Mouse (Mus musculus) CH12.LX (cell line): ENCODE measurements around the gene Gm11114. TPM values are rescaled to one million over a fixed set of nuclear protein-coding genes. Genes with fewer than 3 reads are reported as not detected.

Source experiments
- DNase-seq: peaks from one replicate; pipeline ENCODE4 v3.0.0-alpha.2; 2013; ENCODE audit errors: extremely low read depth
- H3K27ac ChIP-seq: 2 replicates; pipeline ENCODE4 v1.5.1; 2012; ENCODE audit warnings: low read depth, mild to moderate bottlenecking, control low read depth, moderate library complexity; ENCODE audit not compliant: insufficient read depth
- H3K27me3 ChIP-seq: replicated peaks from 2 replicates; pipeline ENCODE3; 2012; ENCODE audit warnings: inconsistent platforms
- H3K36me3 ChIP-seq, 2 experiments: replicated peaks in 1 of 2; 2 replicates each; pipeline versions ENCODE3 to v1.6.1; 2012; ENCODE audit warnings: inconsistent platforms in 1 of 2, low read length in 1 of 2, mild to moderate bottlenecking in 1 of 2, mixed read lengths in 1 of 2, moderate library complexity in 1 of 2; ENCODE audit not compliant: control insufficient read depth in 1 of 2, insufficient read depth in 1 of 2
- H3K4me1 ChIP-seq, 2 experiments: 2 replicates each; pipeline ENCODE4 v1.6.1; 2012; ENCODE audit warnings: inconsistent platforms in 1 of 2, moderate library complexity in 1 of 2; ENCODE audit not compliant: insufficient read depth in 2 of 2, control insufficient read depth in 1 of 2
- H3K4me2 ChIP-seq: 2 replicates; pipeline ENCODE4 v1.6.1; 2012; ENCODE audit warnings: low read depth, mild to moderate bottlenecking, control low read depth; ENCODE audit not compliant: poor library complexity, insufficient read depth, severe bottlenecking
- H3K4me3 ChIP-seq, 3 experiments: fragments of 150-350 bp in 1 of 3; sonication (generic) in 1 of 3; replicated peaks in 1 of 3; 2 replicates each; pipeline versions ENCODE3 to v1.5.1; 2011 to 2012; ENCODE audit warnings: low read depth in 2 of 3, low read length in 2 of 3, mild to moderate bottlenecking in 2 of 3, moderate library complexity in 2 of 3, control low read depth in 1 of 3, improper control_type of control experiment in 1 of 3, inconsistent platforms in 1 of 3, mixed read lengths in 1 of 3; ENCODE audit not compliant: poor library complexity in 1 of 3
- H3K79me2 ChIP-seq: replicated peaks from 2 replicates; pipeline ENCODE4 v1.6.1; 2012; ENCODE audit warnings: mild to moderate bottlenecking, moderate library complexity; ENCODE audit not compliant: control insufficient read depth, poor library complexity, insufficient read depth, severe bottlenecking; ENCODE audit errors: extremely low read depth
- H3K9ac ChIP-seq: 2 replicates; pipeline ENCODE4 v1.6.1; 2012; ENCODE audit warnings: low read depth, mild to moderate bottlenecking, control low read depth, moderate library complexity; ENCODE audit not compliant: insufficient read depth
- H3K9me3 ChIP-seq: replicated peaks from 2 replicates; pipeline ENCODE3; 2012; ENCODE audit warnings: low read length, inconsistent platforms, mixed read lengths
- CHD2 ChIP-seq: IDR thresholded peaks from 2 replicates; pipeline ENCODE4 v1.6.1; 2011; ENCODE audit warnings: low read length, improper control_type of control experiment
- CTCF ChIP-seq, 2 experiments: IDR thresholded peaks in 1 of 2; conservative IDR thresholded peaks in 1 of 2; 2 replicates each; pipeline ENCODE4 v1.5.1; 2011 to 2012; ENCODE audit warnings: low read depth in 2 of 2, low read length in 2 of 2, improper control_type of control experiment in 1 of 2, inconsistent platforms in 1 of 2, mild to moderate bottlenecking in 1 of 2, moderate library complexity in 1 of 2
- E2F4 ChIP-seq: IDR thresholded peaks from 2 replicates; pipeline ENCODE4 v1.6.1; 2011; ENCODE audit warnings: low read depth, low read length, improper control_type of control experiment; ENCODE audit not compliant: insufficient replicate concordance
- ELF1 ChIP-seq: IDR thresholded peaks from 2 replicates; pipeline ENCODE4 v1.6.1; 2014; ENCODE audit warnings: low read depth, mild to moderate bottlenecking, inconsistent platforms, low read length, improper control_type of control experiment
- EP300 ChIP-seq: IDR thresholded peaks from 2 replicates; pipeline ENCODE4 v1.6.1; 2011; ENCODE audit warnings: low read length, improper control_type of control experiment
- IRF4 ChIP-seq: IDR thresholded peaks from 2 replicates; pipeline ENCODE4 v1.6.1; 2014; ENCODE audit warnings: low read depth, mild to moderate bottlenecking, inconsistent platforms, low read length, improper control_type of control experiment
- JUND ChIP-seq: conservative IDR thresholded peaks from 2 replicates; pipeline ENCODE4 v1.6.1; 2011; ENCODE audit warnings: low read depth, low read length, improper control_type of control experiment
- MAFK ChIP-seq: IDR thresholded peaks from 2 replicates; pipeline ENCODE4 v1.6.1; 2011; ENCODE audit warnings: low read length, improper control_type of control experiment; ENCODE audit not compliant: insufficient replicate concordance
- MAZ ChIP-seq: IDR thresholded peaks from 2 replicates; pipeline ENCODE4 v1.6.1; 2012; ENCODE audit warnings: low read depth, mild to moderate bottlenecking, inconsistent platforms, low read length, improper control_type of control experiment, moderate library complexity
- MEF2A ChIP-seq: IDR thresholded peaks from 2 replicates; pipeline ENCODE4 v1.6.1; 2014; ENCODE audit warnings: low read depth, mild to moderate bottlenecking, inconsistent platforms, low read length, improper control_type of control experiment, borderline replicate concordance
- SIN3A ChIP-seq: IDR thresholded peaks from 2 replicates; pipeline ENCODE4 v1.6.1; 2012; ENCODE audit warnings: low read length, improper control_type of control experiment, inconsistent platforms
- TBP ChIP-seq: conservative IDR thresholded peaks from 2 replicates; pipeline ENCODE4 v1.6.1; 2011; ENCODE audit warnings: low read depth, low read length, improper control_type of control experiment
- dilution Hi-C: fragments of 300-500 bp; cut with MboI; formaldehyde crosslinking; loops from 2 replicates; pipeline ENCODE4 v1.14.3; 2020; ENCODE audit warnings: low sequenced_read_pairs; ENCODE audit not compliant: extremely low pct_unique_long_range_greater_than_20kb, extremely low pct_ligation_motif_present
- in situ Hi-C: fragments of 300-500 bp; cut with MboI; formaldehyde crosslinking; loops from 3 replicates; pipeline ENCODE4 v1.14.3; 2019; ENCODE audit warnings: low sequenced_read_pairs, low pct_ligation_motif_present, low pct_unique_long_range_greater_than_20kb, mixed read lengths
- polyA plus RNA-seq: library from polyadenylated mRNA; unstranded; fragments of >175 nt; gene quantifications from 2 replicates; pipeline ENCODE4 v1.2.1, GENCODE M21; 2012; ENCODE audit warnings: low read depth; ENCODE audit not compliant: insufficient read length
- total RNA-seq, 2 experiments: library from RNA; depleted of rRNA; stranded (reverse); fragments of 300-350 nt in 1 of 2; fragments of >200 nt in 1 of 2; gene quantifications; 2 replicates each; pipeline ENCODE4 v1.2.3; 2012 to 2014

Gm11114 gene
- total and polyA plus RNA-seq, 3 experiments: not detected

- dilution Hi-C loops: no loop called here
- peak; percentile 50 for DNase-seq
Observed at GRCm38 (mm10) chr9:85340303-85340702, 27.7 kb downstream of the Gm11114 start.

GRCm38 (mm10) chr9:85342892-85343785, 30.6 kb downstream of the Gm11114 start:
- Histone ChIP-seq H3K27ac (no peak overlapping the region), H3K27me3 (no peaks in the 10 kb centered on the region), H3K4me2 (no peak overlapping the region), H3K36me3 (no peaks in the 10 kb centered on the region), H3K79me2 (no peaks in the 10 kb centered on the region), H3K9me3 (no peaks in the 10 kb centered on the region), H3K9ac (no peak overlapping the region), H3K4me1 (peaks cover 5 to 8% of the 10 kb centered on the region in 2 experiments; a peak in 2 of 4 replicates), H3K4me3 (no peak overlapping the region)
- TF ChIP-seq SIN3A: no peak
- TF ChIP-seq CTCF (conservative IDR thresholded peaks at IDR 0.05 in 1 of 2, IDR thresholded peaks at IDR 0.05 in 1 of 2; ENCODE audit: low read depth in 2 of 2, low read length in 2 of 2): no peak
- TF ChIP-seq CHD2: no peak
- no peak for TF ChIP-seq JUND
- no peak for TF ChIP-seq ELF1
- TF ChIP-seq MAZ: no peak
- DNase-seq: no peak
- in situ Hi-C loops: loop anchor here (25.0 kb wide), 2 partner anchors 244 to 1381 kb away; no protein-coding TSS in a partner anchor
- dilution Hi-C loops: no loop called here

More at GRCm38 (mm10) chr9:85340303-85340702, 27.7 kb downstream of the Gm11114 start:
- H3K27ac ChIP-seq: no peak overlapping the region
- H3K27me3 ChIP-seq: no peaks in the 10 kb centered on the region
- H3K79me2 ChIP-seq: no peaks in the 10 kb centered on the region
- no peak overlapping the region for H3K9ac ChIP-seq
- TF ChIP-seq E2F4: no peak
- no peak for TF ChIP-seq MAFK
- 0 out of 2 replicates have a peak, but pooled peaks have one; percentile 7 for TF ChIP-seq TBP
- peak; percentile 37; the same call in 1 of the 2 replicates for TF ChIP-seq MEF2A
- TF ChIP-seq EP300: peak; percentile 82
- TF ChIP-seq IRF4: peak; percentile 93
- no peaks in the 10 kb centered on the region for H3K9me3 ChIP-seq
- no peak overlapping the region; the same call in 1 of the 2 replicates for H3K4me2 ChIP-seq
- H3K36me3 ChIP-seq: no peaks in the 10 kb centered on the region
- in situ Hi-C loops: loop anchor here (25.0 kb wide), 2 partner anchors 247 to 1378 kb away; no protein-coding TSS in a partner anchor
- H3K4me3 ChIP-seq: no peak overlapping the region
- H3K4me1 ChIP-seq: peaks cover 5 to 8% of the 10 kb centered on the region in 2 experiments; a peak in 2 of 4 replicates
